Mouse (Mus musculus): ENCODE data around the gene Mcat.

GRCm38 (mm10) chr15:83527092-83527437, 36.5 kb downstream of the Mcat start:
- no peak for TF ChIP-seq POLR2A (IDR thresholded peaks at IDR 0.05; ENCODE audit: insufficient read depth, low read length)
- no peak for TF ChIP-seq CTCF (IDR thresholded peaks at IDR 0.05; ENCODE audit: low read depth, low read length)

Data from ES-Bruce4 (cell line).